Mouse (Mus musculus) urinary bladder, postnatal 14 days (tissue): Measurements from ENCODE around the gene Spdef.

Experiments
- DNase-seq: peaks from one replicate; pipeline ENCODE4 v3.0.0; 2021; ENCODE audit warnings: low spot score

Spdef gene

DNA sequence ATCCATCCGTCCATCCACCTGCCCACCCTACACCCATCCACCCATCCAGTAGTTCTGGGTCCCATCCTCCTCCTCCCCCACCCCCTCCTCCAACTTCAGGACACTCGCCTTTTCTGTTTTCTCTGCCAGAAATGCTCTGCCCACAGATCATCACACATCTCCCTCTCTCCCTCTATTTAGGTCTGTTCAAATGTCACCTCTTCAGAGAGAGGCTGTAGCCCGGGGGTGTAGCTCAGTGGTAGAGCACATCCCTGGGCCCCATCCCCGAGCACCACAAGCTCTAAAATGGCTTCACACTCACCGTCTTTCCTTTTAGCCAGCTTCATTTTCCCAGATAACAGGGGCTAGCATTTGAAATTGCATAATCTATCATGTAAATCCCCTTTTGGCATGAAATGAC, 51.0 kb downstream of the Spdef start:
- no peak for DNase-seq

- no peak for DNase-seq
Observed at GRCm38 (mm10) chr17:27676270-27676669, 52.5 kb downstream of the Spdef start.

- DNase-seq, result no peak
Observed at GRCm38 (mm10) chr17:27675453-27675852, 53.3 kb downstream of the Spdef start.

DNA sequence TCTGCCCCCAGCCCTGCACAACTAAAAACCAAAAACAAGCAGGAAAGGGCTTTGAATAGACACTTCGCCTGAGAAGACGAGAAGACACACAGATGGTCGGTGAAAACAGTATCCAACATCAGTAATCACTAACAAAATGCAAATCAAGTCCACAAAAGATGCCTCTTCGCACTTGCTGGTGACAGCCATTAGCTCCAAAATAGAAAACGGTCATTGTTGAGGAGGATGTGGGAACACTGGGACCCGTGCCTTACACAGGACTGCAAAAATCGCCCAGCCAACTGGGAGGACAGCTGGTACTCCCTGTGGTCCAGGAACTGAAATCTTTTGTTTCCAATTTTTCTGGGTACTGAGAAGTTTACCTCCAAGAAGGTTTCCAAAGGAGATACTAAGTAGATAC, 54.8 kb downstream of the Spdef start:
- no peak for DNase-seq

DNA sequence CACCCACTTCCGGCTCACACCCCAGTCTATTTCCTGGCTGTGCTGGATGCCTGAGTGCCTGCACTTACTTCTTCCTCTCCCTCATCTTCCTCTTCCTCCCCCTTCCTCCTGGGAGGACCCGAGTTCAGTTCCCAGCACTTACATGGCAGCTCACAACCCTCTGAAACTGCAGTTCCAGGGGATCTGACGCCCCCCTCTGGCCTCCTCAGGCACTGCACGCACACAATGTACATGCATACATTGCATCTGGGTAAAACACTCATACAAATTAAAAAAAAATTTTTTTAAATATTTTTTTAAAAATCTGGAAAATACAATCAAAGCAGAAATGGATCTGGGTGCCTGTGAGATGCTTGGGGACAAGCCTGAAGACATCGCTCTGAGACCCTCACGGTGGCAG, 57.0 kb downstream of the Spdef start:
- no peak for DNase-seq
